Mouse (Mus musculus) liver, adult (tissue): ENCODE data around the gene Ankrd10.
A peak's percentile ranks its signal among the peaks of the same experiment; 100 is the strongest.

Experiments used
- GATA4 ChIP-seq: IDR thresholded peaks from 2 replicates; pipeline ENCODE4 v1.6.1; 2014; ENCODE audit warnings: mild to moderate bottlenecking, low read length; ENCODE audit not compliant: insufficient replicate concordance

The Ankrd10 gene

DNA sequence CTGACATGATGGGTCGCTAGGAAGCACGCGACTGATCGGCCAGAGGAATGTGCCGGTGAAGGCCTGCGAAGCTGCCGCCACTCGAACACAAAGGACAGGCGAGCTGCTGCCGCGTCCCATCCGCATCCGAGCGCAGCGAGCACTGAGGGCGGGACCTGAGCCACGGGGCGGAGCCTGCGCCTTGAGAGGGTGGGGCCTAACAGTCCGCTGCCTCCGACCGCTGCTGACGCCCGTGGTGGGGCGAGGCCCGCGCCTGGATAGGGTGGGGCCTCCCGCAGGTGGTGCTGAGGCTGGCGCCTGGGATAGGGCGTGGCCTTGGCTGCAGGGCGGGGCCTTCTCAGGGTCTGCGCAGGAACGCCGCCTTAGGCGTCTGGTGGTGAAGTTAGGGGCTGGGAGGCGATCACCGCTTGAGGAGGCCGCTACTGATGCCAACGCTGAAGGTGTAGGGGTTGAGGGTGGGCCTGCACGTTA is at the start of gene Ankrd10:
Gene Ankrd10 (minus strand): TSS at position 147 of the 471 bp plus-strand sequence.
- no peak for TF ChIP-seq GATA4

DNA sequence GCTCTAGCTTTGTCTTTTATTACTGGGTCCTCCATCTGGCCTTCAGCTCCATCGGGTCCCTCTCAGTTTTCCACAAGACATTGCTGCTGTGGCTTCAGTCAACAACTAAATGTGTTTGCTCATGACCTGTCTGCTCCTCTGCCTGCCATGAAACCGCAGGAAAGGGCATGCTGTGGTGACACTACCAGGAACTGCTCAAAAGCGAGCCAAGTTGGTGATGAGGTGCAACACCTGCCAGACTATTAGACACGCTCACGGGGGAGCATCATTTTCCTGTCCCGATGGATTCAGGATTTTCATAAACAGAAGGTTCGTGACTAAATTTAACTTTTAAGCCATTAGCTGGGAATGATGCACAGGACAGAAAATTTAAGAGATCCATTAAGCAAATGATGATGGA is 49.0 kb upstream of the Ankrd10 start:
- no peak for TF ChIP-seq GATA4

DNA sequence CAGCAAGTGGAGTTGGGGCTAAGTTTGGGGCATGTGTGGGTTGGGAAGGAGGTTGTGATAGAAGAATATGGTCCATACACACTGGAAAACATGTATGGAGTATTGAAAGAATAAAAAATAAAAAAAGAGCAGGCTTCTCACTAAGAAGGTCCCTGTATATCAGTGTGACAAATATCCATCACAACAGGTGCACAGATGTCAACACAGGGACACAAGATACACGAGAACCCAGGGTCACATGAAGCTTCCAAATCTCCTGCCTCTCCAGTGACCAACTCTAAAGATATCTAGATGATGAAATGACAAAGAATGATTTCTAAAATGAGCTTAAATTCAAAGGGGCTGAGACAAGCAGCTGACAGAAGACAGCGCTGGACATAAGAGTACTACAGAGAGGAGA is 32.8 kb upstream of the Ankrd10 start:
- TF ChIP-seq GATA4, result no peak

DNA sequence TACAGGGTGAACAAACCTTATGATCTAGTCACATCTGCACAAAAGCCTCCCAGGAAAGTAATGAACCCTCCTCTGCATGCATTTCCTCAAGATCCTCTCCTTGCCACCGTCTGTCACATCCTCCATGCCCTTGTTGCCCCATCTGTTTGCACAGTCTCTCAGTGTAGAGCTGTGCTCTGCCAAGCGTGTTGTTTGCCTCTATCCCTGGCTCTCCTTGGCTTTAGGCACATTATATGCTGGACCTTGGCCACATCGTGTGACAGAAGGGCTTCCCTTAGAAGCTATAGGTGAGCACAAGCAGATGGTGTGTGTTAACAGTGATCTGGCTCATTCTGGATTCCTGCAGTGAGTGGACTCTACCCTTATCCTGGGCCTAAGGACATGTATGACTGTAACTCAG is 26.4 kb upstream of the Ankrd10 start:
- no peak for TF ChIP-seq GATA4

DNA sequence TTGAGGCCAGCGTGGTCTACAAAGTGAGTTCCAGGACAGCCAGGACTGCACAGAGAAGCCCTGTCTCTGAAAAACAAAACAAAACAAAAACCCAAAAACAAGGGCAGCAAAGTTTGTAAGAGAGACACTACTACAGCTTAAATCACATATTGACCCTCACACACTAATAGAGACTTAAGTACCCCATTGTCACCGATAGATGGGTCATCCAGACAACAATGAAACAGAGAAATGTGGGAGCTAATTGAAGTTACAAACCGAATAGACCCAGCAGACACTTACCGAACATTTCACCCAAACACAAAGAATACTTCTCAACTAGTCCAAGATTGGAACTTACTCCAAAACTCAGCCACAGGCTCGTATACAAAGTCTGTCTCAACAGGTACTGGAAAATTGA is 14.5 kb upstream of the Ankrd10 start:
- no peak for TF ChIP-seq GATA4

DNA sequence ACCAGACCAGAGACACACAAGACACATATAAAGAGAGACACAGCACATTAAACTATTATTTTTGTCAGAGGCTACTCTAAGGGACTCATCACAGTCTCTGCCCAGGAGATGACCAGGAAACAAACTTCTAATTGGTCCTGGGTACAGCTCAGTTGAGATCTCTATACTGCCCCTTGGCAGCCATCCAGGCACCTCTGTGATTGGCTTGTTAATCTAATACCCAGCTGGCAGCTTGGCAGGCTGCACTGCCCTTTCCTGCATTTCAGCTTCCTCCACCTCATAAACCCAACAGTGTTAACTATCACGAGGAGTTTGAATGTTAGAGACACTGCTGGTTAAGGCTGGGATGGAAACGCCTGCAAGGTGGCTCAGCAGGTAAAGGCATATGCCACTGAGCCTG is 7.6 kb upstream of the Ankrd10 start:
- no peak for TF ChIP-seq GATA4

DNA sequence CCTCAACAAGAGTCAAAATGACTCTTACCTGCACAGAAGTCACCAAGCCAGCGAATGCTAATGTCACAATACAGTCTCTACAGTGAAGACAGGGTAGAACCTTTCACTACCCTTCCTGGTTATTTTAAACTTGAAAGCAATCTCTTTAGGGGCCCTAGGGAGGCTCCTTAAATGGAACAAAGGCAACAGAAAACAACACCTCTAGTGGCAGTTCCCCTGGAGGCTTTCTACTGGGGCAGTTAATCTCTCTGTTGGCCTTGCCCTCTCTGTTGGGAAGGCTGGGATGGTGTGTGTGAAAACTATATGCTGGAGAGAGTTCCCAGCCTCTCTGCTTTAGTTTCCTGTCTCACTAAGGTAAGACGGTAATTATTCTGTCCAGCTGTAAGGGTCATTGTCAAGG is 5.0 kb upstream of the Ankrd10 start:
- no peak for TF ChIP-seq GATA4

DNA sequence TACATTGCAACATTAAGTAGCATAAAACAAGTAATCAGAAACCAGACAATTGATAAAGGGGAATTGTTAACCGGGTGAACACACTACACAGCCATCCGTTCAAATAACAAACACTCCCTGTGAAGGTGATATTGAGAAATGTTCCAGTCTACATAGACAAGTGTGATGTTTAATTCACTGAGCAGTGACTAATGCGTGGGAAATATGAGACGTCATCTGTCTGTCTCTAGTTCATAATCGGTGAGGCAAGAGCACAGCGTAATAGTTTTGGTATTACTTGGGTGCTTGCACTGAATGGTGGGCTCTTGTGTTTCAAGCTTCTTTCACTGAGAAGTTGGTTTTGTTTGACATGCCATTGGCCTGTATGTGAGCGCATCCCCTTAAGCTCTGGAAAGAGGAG is 2.0 kb upstream of the Ankrd10 start:
- TF ChIP-seq GATA4, result no peak

DNA sequence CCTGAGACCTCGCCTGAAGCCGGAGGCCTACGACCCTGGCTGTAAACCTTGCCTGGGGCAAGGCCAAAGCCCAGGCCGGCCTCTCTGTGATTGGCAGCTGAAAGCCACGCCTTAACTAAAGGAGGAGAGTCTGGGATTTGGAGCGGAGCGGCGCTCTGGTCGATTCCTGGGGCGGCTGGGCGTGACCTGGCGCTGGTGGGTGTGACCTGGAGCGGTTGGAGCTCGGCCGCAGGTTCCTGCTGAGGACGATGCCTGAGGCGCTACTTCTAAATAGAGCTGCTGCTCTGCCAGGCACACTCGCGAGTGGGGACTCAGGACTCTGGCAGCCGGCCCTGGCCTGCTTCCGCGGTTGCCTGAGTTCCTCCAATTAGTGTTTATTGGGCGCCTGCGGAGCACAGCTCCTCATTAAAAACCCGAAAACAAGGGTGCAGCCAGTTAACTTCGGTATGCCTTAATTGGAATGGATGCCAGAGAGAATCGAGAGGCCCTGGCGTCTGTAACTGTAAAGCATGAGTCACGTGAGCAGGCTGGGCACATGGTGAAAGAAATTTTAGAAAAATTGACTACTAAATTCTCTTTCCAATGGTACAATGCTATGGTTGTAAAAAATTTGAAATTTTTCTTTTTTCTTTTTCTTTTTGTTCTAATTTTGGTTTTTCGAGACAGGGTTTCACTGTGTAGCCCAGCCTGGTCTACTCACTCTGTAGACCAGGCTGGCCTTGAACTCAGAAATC is 934 bp upstream of the Ankrd10 start:
- TF ChIP-seq GATA4, result no peak

DNA sequence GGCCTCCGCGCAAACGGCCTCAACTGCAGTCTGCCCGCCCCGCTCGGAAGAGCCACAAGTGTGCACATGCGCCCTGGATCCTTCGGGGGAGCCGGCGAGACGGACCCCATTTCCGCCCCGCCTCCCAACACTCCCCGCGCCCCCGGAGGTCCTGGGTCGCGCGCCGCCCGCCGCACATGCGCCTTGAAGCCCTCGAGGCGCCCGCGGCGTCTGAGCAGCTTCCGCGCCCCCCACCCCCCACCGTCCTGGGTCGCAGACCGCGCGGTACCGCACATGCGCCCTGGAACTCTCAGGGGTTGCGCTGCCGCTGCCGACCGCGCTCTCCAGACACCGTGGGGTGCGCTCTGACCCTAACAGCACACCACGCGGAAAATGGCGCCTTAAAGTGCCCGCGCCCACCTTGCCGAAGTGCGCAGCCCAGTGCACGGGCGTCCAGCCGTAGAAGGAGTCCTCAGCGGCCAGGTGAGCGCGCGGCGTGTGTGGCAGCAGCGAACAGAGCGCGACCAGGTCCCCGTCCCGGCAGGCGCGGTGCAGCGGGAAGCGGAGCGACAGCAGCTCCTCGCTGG is 462 bp downstream of the Ankrd10 start:
- no peak; the same call in 1 of the 2 replicates for TF ChIP-seq GATA4

DNA sequence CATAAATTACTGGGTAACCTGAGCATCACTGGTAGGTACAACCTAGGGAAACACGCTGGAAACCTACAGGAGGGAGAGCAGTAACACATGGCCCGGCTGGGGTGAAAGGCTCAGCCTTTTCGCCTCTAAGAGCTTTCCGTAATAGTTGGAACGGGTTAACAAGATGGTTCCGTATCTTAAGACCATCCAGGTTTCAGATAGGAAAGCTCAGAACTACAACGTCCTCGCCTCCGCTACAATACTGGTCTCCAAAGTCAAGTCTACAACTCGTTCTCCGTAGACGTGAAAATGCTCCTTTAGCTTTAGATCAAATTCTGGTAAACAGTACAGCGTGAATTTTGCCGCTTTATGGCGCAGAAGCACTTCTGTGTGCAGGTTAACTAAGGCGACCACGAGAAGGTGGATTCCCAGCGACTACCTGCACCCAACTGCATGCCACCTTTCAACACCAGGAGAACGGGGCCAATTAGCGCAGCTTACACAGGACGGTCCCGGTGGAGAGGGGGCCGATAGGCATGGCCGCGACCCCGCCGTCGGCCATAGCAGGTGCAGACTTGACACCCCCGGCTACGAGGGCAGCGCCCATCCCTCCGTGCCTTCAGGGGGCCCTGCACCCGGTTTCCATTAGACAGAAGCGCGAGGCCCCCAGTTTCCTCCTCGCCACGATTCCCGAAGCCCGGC is 1.1 kb downstream of the Ankrd10 start:
- no peak for TF ChIP-seq GATA4

DNA sequence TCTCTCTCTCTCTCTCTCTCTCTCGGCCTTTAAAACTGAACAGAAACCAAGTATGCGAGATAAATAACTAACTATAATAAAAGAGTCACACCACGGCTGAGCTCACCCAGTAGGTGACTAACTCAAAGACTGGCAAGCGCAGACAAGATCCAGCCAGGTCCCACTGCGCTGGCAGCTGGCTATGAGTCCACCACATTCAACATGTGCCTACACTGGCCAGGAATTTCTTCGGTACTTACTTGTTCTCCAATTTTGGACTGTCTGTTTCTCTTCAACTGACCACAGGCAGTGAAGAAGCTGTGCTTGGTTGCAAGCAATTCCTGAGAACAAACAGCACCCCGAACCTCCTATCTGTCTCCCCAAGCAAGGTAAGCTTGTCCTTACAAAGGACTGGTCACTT is 2.1 kb downstream of the Ankrd10 start:
- no peak for TF ChIP-seq GATA4

DNA sequence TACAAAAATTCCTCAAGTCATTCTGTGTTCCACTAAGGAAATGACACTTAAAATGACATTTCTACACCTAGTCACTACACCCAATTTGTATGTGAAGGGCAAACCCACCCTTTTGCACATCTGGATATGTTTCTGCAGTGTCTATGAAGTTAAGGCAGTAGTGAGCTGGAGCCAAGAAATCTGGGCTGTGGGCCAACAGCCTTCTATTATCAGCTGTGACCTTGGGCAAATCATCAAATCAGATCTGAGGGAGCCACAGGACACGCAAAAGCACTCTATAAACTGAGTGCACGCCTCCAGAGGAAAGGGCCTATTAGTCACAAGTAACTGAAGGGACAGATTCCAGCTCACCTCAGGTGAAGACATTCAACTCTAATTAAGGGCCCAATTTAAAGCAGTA is 3.2 kb downstream of the Ankrd10 start:
- peak; percentile 69; the same call in 1 of the 2 replicates for TF ChIP-seq GATA4

DNA sequence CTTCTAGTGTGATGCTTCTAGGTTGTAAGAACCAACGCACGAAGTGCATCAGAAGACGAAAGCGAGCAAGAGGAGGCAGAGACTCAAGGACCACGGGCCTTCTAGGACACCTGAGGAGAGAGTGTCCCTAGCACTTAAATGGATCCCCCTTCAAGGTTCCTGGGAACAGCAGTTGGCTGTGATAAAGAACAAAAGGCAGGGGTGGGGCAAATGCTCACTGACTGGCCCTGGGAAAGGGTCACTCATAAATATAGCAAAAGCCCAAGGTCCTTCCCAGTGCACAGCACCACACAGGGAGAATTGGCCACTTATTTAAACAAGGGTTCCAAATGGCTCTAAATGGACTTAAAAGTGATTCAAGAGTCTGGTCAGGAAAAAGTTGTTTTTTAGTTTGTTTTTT is 6.4 kb downstream of the Ankrd10 start:
- no peak for TF ChIP-seq GATA4

DNA sequence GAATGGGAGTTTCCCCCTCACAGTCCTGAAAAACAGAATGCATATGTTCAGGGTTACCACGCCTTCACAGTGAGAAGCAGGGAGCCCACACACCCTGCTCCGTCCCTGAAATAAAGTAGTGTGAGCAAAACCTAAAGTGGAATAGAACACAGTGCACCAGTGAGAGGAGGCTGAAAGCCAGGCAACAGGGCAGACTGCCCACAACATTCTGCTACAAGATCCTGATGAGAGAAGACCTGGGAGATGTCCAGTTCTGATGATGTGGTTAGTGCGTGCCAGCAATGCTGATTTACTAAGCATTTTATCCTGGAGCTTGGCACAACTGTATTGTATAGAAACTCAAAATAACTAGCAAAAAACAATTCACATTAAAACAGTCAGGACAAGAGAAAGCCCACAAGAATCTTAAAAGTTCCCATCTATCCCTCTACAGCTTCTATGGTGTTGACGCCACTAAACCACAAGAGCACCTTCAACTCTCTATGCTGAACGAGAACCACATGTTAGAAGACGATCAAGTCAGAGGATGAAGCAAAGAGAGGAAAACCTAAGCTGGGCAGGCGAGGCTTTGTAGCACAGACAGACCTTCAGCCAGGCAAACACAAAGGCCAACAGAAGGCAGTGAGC is 6.9 kb downstream of the Ankrd10 start:
- no peak for TF ChIP-seq GATA4

DNA sequence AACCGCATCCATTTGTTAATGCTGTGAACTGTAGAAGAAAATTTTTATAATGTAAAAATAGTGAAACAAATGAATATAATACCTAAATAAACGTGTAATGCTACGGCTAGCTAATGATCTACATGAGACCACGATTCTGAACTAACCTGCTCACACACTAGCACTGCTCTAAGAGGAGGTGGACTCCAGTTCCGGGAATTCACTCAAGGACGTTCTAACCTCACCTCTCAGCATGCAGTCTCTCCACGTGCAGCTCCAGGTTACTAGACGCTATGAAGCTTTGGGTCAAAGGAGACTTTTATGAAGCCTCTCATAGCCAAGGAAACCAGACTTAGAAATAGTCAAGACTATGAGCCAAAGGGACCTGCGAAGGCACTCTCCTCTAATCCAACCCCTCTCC is 7.8 kb downstream of the Ankrd10 start:
- no peak for TF ChIP-seq GATA4

DNA sequence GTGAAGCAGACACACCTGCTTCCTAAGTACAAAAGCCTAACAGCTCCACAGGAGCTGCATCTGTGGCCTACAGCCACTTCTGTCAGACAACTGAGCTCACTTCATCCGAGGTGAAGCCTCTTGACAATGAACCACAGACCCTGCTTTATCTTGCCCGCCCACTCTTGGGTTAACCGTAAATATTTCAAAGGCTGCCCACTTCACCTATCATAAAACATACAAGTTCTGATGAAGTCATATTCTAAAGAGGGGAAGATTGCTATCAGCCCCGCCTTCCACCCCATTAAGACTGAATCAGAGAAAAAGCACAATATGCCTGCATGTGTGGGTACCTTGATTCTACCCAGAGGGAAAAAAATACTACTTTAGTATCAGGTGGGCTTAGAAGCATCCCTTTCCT is 10.5 kb downstream of the Ankrd10 start:
- TF ChIP-seq GATA4, result no peak

DNA sequence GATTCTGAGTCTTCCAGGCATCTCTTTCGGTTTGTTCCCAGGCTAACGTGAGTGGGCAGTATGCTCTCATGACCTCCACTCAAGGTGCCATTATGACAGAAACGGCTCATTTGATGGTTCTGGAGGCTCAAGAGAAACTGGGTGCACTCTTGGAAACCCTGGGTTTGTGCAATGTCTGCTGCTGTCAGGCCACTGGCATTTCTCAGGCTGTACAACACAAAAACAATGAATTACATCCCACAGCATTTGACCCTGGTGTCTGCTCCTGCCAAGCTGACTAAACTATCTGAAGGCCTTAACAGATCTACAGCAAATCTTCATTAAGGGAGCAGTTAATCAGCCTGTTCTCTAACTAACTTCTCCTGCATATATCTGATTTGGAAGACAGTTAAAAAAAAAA is 16.5 kb downstream of the Ankrd10 start:
- no peak for TF ChIP-seq GATA4
